Mouse (Mus musculus): ENCODE measurements around the gene Ifnz.
"Not testable (repeated sequence)": the region's sequence is repeated elsewhere in the genome, so short reads cannot be mapped to it uniquely, and the experiment has no call there.

DNA sequence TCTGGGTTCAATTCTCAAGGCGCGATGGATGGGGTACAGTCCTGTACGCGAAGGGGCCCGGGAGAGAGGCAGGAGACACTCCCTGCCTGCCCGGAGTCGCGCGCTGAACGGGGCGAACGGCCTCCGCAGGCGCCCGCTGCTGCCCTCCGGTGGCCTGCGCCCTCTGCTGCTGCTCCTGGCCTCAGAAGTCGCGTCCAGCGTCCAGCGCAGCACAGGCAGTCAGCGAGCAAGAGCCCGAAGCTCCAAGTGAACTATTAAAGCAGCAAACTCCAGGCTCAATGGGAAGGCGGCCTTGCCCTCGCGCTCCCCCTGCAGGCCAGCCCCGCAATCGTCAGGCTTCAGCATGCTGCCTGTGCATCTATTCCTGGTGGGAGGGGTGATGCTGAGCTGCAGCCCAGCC is 21.5 kb upstream of the Ifnz start:
- not testable (repeated sequence) for TF ChIP-seq POLR2A (IDR thresholded peaks at IDR 0.05; ENCODE audit: borderline replicate concordance, extremely low read depth, insufficient read depth, insufficient read length, poor library complexity, severe bottlenecking); CTCF (IDR thresholded peaks at IDR 0.05; ENCODE audit: borderline replicate concordance, extremely low read depth, insufficient read depth, insufficient read length)
